Mouse (Mus musculus) adrenal gland, adult 2 months (tissue): ENCODE results near the gene Rev1. TPM values are rescaled to one million over a fixed set of nuclear protein-coding genes. Genes with fewer than 3 reads are reported as not detected.
A peak's percentile ranks its signal among the peaks of the same experiment; 100 is the strongest.

Experiments
- DNase-seq: peaks from one replicate; pipeline ENCODE4 v3.0.0; 2021
- long read RNA-seq: library from polyadenylated mRNA; stranded (forward); transcript quantifications from one replicate; pipeline ENCODE4 v2.0.0, GENCODE M21; 2021
- polyA plus RNA-seq: library from polyadenylated mRNA; depleted of rRNA; stranded (reverse); fragments of >200 nt; gene quantifications from 2 replicates; pipeline ENCODE4 v1.2.3, GENCODE M21; 2012; rRNA removed
- total RNA-seq, 2 experiments: library from RNA; stranded (reverse); gene quantifications; 2 replicates each; pipeline ENCODE4 v1.2.3; 2021

Gene Rev1
- total RNA-seq (10 to 100 TPM; 18.5 to 20.0 TPM), polyA plus RNA-seq (6.6 and 6.7 TPM in 2 replicates)
- long read RNA-seq, full-length matches to known transcripts: 4 of 10 reads
- long read RNA-seq, partial matches to known transcripts: 2 of 10 reads
- long read RNA-seq, other reads (novel, unspliced or antisense): 4 of 10 reads

GRCm38 (mm10) chr1:38129501-38130267 lies at the start of gene Rev1:
Gene Rev1, minus strand, starts transcription at chr1:38129801.
- DNase-seq: peak; percentile 98

GRCm38 (mm10) chr1:38178929-38179328 lies 49.3 kb upstream of the Rev1 start:
- DNase-seq: no peak

GRCm38 (mm10) chr1:38176077-38176476 lies 46.5 kb upstream of the Rev1 start:
- DNase-seq: no peak

- DNase-seq: no peak
Measured at GRCm38 (mm10) chr1:38171874-38172273, 42.3 kb upstream of the Rev1 start.

GRCm38 (mm10) chr1:38165696-38166095 lies 36.1 kb upstream of the Rev1 start:
- DNase-seq: no peak

GRCm38 (mm10) chr1:38150086-38150485 lies 20.5 kb upstream of the Rev1 start:
- no peak for DNase-seq

- no peak for DNase-seq
Measured at GRCm38 (mm10) chr1:38146008-38146407, 16.4 kb upstream of the Rev1 start.

- DNase-seq: no peak
Measured at GRCm38 (mm10) chr1:38141371-38141770, 11.8 kb upstream of the Rev1 start.

- DNase-seq: no peak
Measured at GRCm38 (mm10) chr1:38140911-38141310, 11.3 kb upstream of the Rev1 start.

- DNase-seq: no peak
Measured at GRCm38 (mm10) chr1:38139396-38139795, 9.8 kb upstream of the Rev1 start.

GRCm38 (mm10) chr1:38132942-38133341 lies 3.3 kb upstream of the Rev1 start:
- no peak for DNase-seq

GRCm38 (mm10) chr1:38130715-38131483 lies 1.3 kb upstream of the Rev1 start:
- no peak for DNase-seq

GRCm38 (mm10) chr1:38128919-38129436 lies 623 bp downstream of the Rev1 start:
- peak; percentile 71 for DNase-seq

- DNase-seq: no peak
Measured at GRCm38 (mm10) chr1:38127036-38127435, 2.6 kb downstream of the Rev1 start.

GRCm38 (mm10) chr1:38126426-38126825 lies 3.2 kb downstream of the Rev1 start:
- peak; percentile 41 for DNase-seq

- DNase-seq: no peak
Measured at GRCm38 (mm10) chr1:38124261-38124660, 5.3 kb downstream of the Rev1 start.

GRCm38 (mm10) chr1:38120877-38121276 lies 8.7 kb downstream of the Rev1 start:
- DNase-seq: no peak

GRCm38 (mm10) chr1:38118624-38119023 lies 11.0 kb downstream of the Rev1 start:
- DNase-seq: no peak

GRCm38 (mm10) chr1:38109786-38110185 lies 19.8 kb downstream of the Rev1 start:
- DNase-seq: no peak

GRCm38 (mm10) chr1:38103813-38104212 lies 25.8 kb downstream of the Rev1 start:
- no peak for DNase-seq

- DNase-seq: no peak
Measured at GRCm38 (mm10) chr1:38103214-38103613, 26.4 kb downstream of the Rev1 start.

- DNase-seq: no peak
Measured at GRCm38 (mm10) chr1:38081316-38081715, 48.3 kb downstream of the Rev1 start.

GRCm38 (mm10) chr1:38071326-38071725 lies 58.3 kb downstream of the Rev1 start:
- DNase-seq: no peak
